Mouse (Mus musculus) heart, postnatal 36 days (tissue): Measurements from ENCODE around the gene Lipo2. TPM values are rescaled to one million over a fixed set of nuclear protein-coding genes. Genes with fewer than 3 reads are reported as not detected.
"Not testable (repeated sequence)": the region's sequence is repeated elsewhere in the genome, so short reads cannot be mapped to it uniquely, and the experiment has no call there.

Source experiments
- DNase-seq, 2 experiments: peaks; one replicate each; pipeline ENCODE4 v3.0.0; 2021 to 2022
- intact Hi-C: fragments of 180-260 bp; cut with DNase I; formaldehyde crosslinking; loops from one replicate; pipeline ENCODE4 v1.15.1; 2025
- total RNA-seq, 2 experiments: library from RNA; stranded (reverse); gene quantifications; 2 replicates each; pipeline ENCODE4 v1.2.3; 2021

Lipo2 gene
- total RNA-seq: under 1 TPM; 0.22 to 0.30 TPM

- DNase-seq, intact Hi-C loops: not testable (repeated sequence)
Observed at GRCm38 (mm10) chr19:33751259-33751658, at the start of gene Lipo2. TSS of gene Lipo2 (minus strand) at chr19:33751359.

- DNase-seq, intact Hi-C loops: not testable (repeated sequence)
Observed at GRCm38 (mm10) chr19:33787359-33787758, 36.2 kb upstream of the Lipo2 start, which contains the start of gene Lipo1. TSS of gene Lipo1 (minus strand) at chr19:33787459.

- intact Hi-C loops: no loop called here
- DNase-seq: no peak
Observed at GRCm38 (mm10) chr19:33786576-33787277, 35.6 kb upstream of the Lipo2 start.

GRCm38 (mm10) chr19:33761287-33762086 lies 10.3 kb upstream of the Lipo2 start, which contains the start of gene Lipo3:
TSS of gene Lipo3 (minus strand) at chr19:33761951.
- intact Hi-C loops: loop anchor here (10.0 kb wide), 1 partner anchor 177 kb away; no protein-coding TSS in a partner anchor

More at GRCm38 (mm10) chr19:33761287-33762086, 10.3 kb upstream of the Lipo2 start, which contains the start of gene Lipo3:
- DNase-seq: peak; percentile 14 to 41

Other genes with a start within 250 kb of the Lipo2 start
- gene Lipo4, start 233.6 kb downstream of the Lipo2 start, total RNA-seq: under 1 TPM; 0.14 to 0.33 TPM
- gene Gm8978, start 126.1 kb downstream of the Lipo2 start, total RNA-seq: not detected
- 1 to 10 TPM; 8.4 to 8.6 TPM for gene Lipo3, start 10.6 kb upstream of the Lipo2 start, total RNA-seq
- not detected for gene Lipo1, start 36.1 kb upstream of the Lipo2 start, total RNA-seq
- not detected for gene Lipf, start 209.8 kb upstream of the Lipo2 start, total RNA-seq